Comparison of ENCODE assay signal across 15 mouse cellular contexts in genomic region chr4:131239132-131239531, GRCm38 (mm10).
A peak's percentile ranks its signal among the peaks of the same experiment; 100 is the strongest.
DNase-seq lines count a peak whose midpoint lies in the region; TF ChIP-seq lines count a peak whose summit lies in the region.
"Had no signal": no experiment of that assay in that cellular context is flagged by ENCODE, and none has a peak within 500 bp of the region (broad histone marks: within the 10 kb centered on the region; RNA-seq: fewer than 3 reads in every experiment).

No protein-coding gene starts in this region.

- H3K9ac ChIP-seq in ES-Bruce4 (ENCODE audit: low read depth, poor library complexity, severe bottlenecking) = no peak overlapping the region
- H3K9ac ChIP-seq: embryonic facial prominence, embryonic 15.5 days; liver, embryonic 15.5 days; midbrain, embryonic 13.5 days had no signal

- no peak for TF ChIP-seq POLR2A in ES-Bruce4 (IDR thresholded peaks at IDR 0.05; ENCODE audit: insufficient read depth, low read length)
- TF ChIP-seq POLR2A in brain, embryonic 14.5 days (IDR thresholded peaks at IDR 0.05; ENCODE audit: borderline replicate concordance, extremely low read depth, insufficient read depth, insufficient read length, poor library complexity, severe bottlenecking) = no peak
- no peak for TF ChIP-seq POLR2A in small intestine, adult 2 months (IDR thresholded peaks at IDR 0.05; ENCODE audit: low read depth, low read length)

- peak; percentile 10; the same call in 1 of the 2 replicates for TF ChIP-seq CTCF in left cerebral cortex, adult 2 months (IDR thresholded peaks at IDR 0.05)
- peak; percentile 42 for TF ChIP-seq CTCF in ES-Bruce4 (IDR thresholded peaks at IDR 0.05; ENCODE audit: low read depth, low read length)
- peak; percentile 7; the same call in 1 of the 2 replicates for TF ChIP-seq CTCF in brain, embryonic 14.5 days (IDR thresholded peaks at IDR 0.05; ENCODE audit: borderline replicate concordance, extremely low read depth, insufficient read depth, insufficient read length)
- 0 out of 2 replicates have a peak, but pooled peaks have one; percentile 20 for TF ChIP-seq CTCF in small intestine, adult 2 months (IDR thresholded peaks at IDR 0.05; ENCODE audit: extremely low read depth, insufficient read length, insufficient replicate concordance, low read depth, low read length)

- H3K36me3 ChIP-seq in ES-Bruce4 (ENCODE audit: control insufficient read depth, insufficient read depth, low read length, poor library complexity, severe bottlenecking) = no peaks in the 10 kb centered on the region
- no peaks in the 10 kb centered on the region for H3K36me3 ChIP-seq in small intestine, adult 2 months (ENCODE audit: control insufficient read depth, insufficient read depth, low read length)
- H3K36me3 ChIP-seq: embryonic facial prominence, embryonic 15.5 days; liver, embryonic 15.5 days; midbrain, embryonic 13.5 days had no signal

- whole genome bisulfite sequencing in small intestine, adult 2 months = 62% methylated on average over 5 of the region's 5 CpGs

- no peak overlapping the region for H3K4me3 ChIP-seq in left cerebral cortex, adult 2 months
- no peak overlapping the region for H3K4me3 ChIP-seq in ES-Bruce4 (ENCODE audit: low read depth, low read length)
- H3K4me3 ChIP-seq in small intestine, adult 2 months (ENCODE audit: low read depth, low read length) = no peak overlapping the region
- H3K4me3 ChIP-seq: embryonic facial prominence, embryonic 15.5 days; liver, embryonic 15.5 days; midbrain, embryonic 13.5 days had no signal

- intact Hi-C loops in left cerebral cortex, adult 2 months (cut with DNase I) = no loop called here

- TF ChIP-seq EP300 in ES-Bruce4 (IDR thresholded peaks at IDR 0.05; ENCODE audit: insufficient read depth, low read depth, low read length) = no peak

- no peak for DNase-seq in left cerebral cortex, adult 2 months (ENCODE audit: extremely low spot score in 1 of 2, low spot score in 2 of 2)
- no peak for DNase-seq in left cerebral cortex, adult 9 months (ENCODE audit: low spot score in 2 of 2)
- no peak for DNase-seq in brain, embryonic 14.5 days (ENCODE audit: low read depth)
- DNase-seq in adrenal gland, postnatal 14 days = no peak
- DNase-seq in kidney, adult 11 months = no peak
- DNase-seq: adrenal gland, adult 8-10 months; cerebellum, adult 9-10 months; gastrocnemius, postnatal 25 days; heart, postnatal 36 days; kidney, postnatal 25 days had no signal

- no peak overlapping the region for H3K27ac ChIP-seq in left cerebral cortex, adult 2 months
- H3K27ac ChIP-seq in ES-Bruce4 (ENCODE audit: insufficient read depth, low read length) = no peak overlapping the region
- H3K27ac ChIP-seq in small intestine, adult 2 months (ENCODE audit: insufficient read depth, low read depth, low read length) = no peak overlapping the region
- H3K27ac ChIP-seq: embryonic facial prominence, embryonic 15.5 days; liver, embryonic 15.5 days; midbrain, embryonic 13.5 days had no signal

- H3K4me1 ChIP-seq in ES-Bruce4 (ENCODE audit: control insufficient read depth, insufficient read depth, low read length) = no peaks in the 10 kb centered on the region
- H3K4me1 ChIP-seq in small intestine, adult 2 months (ENCODE audit: control insufficient read depth, insufficient read depth, insufficient read length, low read length) = no peaks in the 10 kb centered on the region
- H3K4me1 ChIP-seq: liver, embryonic 15.5 days had no signal

- H3K9me3 ChIP-seq in ES-Bruce4 (replicated peaks; ENCODE audit: control insufficient read depth, insufficient read depth, low read length, poor library complexity, severe bottlenecking) = no peaks in the 10 kb centered on the region
- H3K9me3 ChIP-seq: embryonic facial prominence, embryonic 15.5 days; liver, embryonic 15.5 days had no signal

- H3K27me3 ChIP-seq in ES-Bruce4 (ENCODE audit: control insufficient read depth, insufficient read depth, low read length, poor library complexity, severe bottlenecking) = no peaks in the 10 kb centered on the region
- no peaks in the 10 kb centered on the region for H3K27me3 ChIP-seq in small intestine, adult 2 months (ENCODE audit: control insufficient read depth, insufficient read depth, low read length)
- H3K27me3 ChIP-seq: embryonic facial prominence, embryonic 15.5 days; liver, embryonic 15.5 days; midbrain, embryonic 13.5 days had no signal
